Mouse (Mus musculus): ENCODE results near the gene Gm13278. TPM values are rescaled to one million over a fixed set of nuclear protein-coding genes. Genes with fewer than 3 reads are reported as not detected.
"Not testable (repeated sequence)": the region's sequence is repeated elsewhere in the genome, so short reads cannot be mapped to it uniquely, and the experiment has no call there.

Gm13278 gene
- polyA plus RNA-seq, 1 experiment, result not detected

- H3K36me3 ChIP-seq (ENCODE audit: control insufficient read depth, insufficient read depth, low read length, poor library complexity, severe bottlenecking); H3K4me3 ChIP-seq (ENCODE audit: low read depth, low read length); H3K4me1 ChIP-seq (ENCODE audit: control insufficient read depth, insufficient read depth, low read length); H3K9me3 ChIP-seq (replicated peaks; ENCODE audit: control insufficient read depth, insufficient read depth, low read length, poor library complexity, severe bottlenecking); H3K27ac ChIP-seq (ENCODE audit: insufficient read depth, low read length); H3K9ac ChIP-seq (ENCODE audit: low read depth, poor library complexity, severe bottlenecking); H3K27me3 ChIP-seq (ENCODE audit: control insufficient read depth, insufficient read depth, low read length, poor library complexity, severe bottlenecking): not testable (repeated sequence)
These were observed 11.6 kb downstream of the Gm13278 start, which contains the start of gene Gm13287 for GRCm38 (mm10) chr4:88802954-88803353. TSS of gene Gm13287 (plus strand) at chr4:88803254.

GRCm38 (mm10) chr4:88805231-88805630 lies 13.9 kb downstream of the Gm13278 start, which contains the start of gene Gm13288:
TSS of gene Gm13288 (plus strand) at chr4:88805531.
- H3K27ac ChIP-seq (ENCODE audit: insufficient read depth, low read length); H3K9ac ChIP-seq (ENCODE audit: low read depth, poor library complexity, severe bottlenecking); H3K27me3 ChIP-seq (ENCODE audit: control insufficient read depth, insufficient read depth, low read length, poor library complexity, severe bottlenecking); H3K36me3 ChIP-seq (ENCODE audit: control insufficient read depth, insufficient read depth, low read length, poor library complexity, severe bottlenecking); H3K4me3 ChIP-seq (ENCODE audit: low read depth, low read length); H3K9me3 ChIP-seq (replicated peaks; ENCODE audit: control insufficient read depth, insufficient read depth, low read length, poor library complexity, severe bottlenecking); H3K4me1 ChIP-seq (ENCODE audit: control insufficient read depth, insufficient read depth, low read length): not testable (repeated sequence)

GRCm38 (mm10) chr4:88805761-88806160 lies 14.4 kb downstream of the Gm13278 start:
- H3K27ac ChIP-seq (ENCODE audit: insufficient read depth, low read length); H3K27me3 ChIP-seq (ENCODE audit: control insufficient read depth, insufficient read depth, low read length, poor library complexity, severe bottlenecking); H3K9me3 ChIP-seq (replicated peaks; ENCODE audit: control insufficient read depth, insufficient read depth, low read length, poor library complexity, severe bottlenecking); H3K36me3 ChIP-seq (ENCODE audit: control insufficient read depth, insufficient read depth, low read length, poor library complexity, severe bottlenecking); H3K9ac ChIP-seq (ENCODE audit: low read depth, poor library complexity, severe bottlenecking); H3K4me3 ChIP-seq (ENCODE audit: low read depth, low read length); H3K4me1 ChIP-seq (ENCODE audit: control insufficient read depth, insufficient read depth, low read length): not testable (repeated sequence)

- Histone ChIP-seq H3K27me3 (ENCODE audit: control insufficient read depth, insufficient read depth, low read length, poor library complexity, severe bottlenecking) (no peaks in the 10 kb centered on the region), H3K4me1 (ENCODE audit: control insufficient read depth, insufficient read depth, low read length) (no peaks in the 10 kb centered on the region), H3K27ac (ENCODE audit: insufficient read depth, low read length) (no peak within 1 kb of the TSS), H3K36me3 (ENCODE audit: control insufficient read depth, insufficient read depth, low read length, poor library complexity, severe bottlenecking) (no peaks in the 10 kb centered on the region), H3K4me3 (ENCODE audit: low read depth, low read length) (no peak within 1 kb of the TSS), H3K9ac (ENCODE audit: low read depth, poor library complexity, severe bottlenecking) (no peak within 1 kb of the TSS), H3K9me3 (replicated peaks; ENCODE audit: control insufficient read depth, insufficient read depth, low read length, poor library complexity, severe bottlenecking) (no peaks in the 10 kb centered on the region)
- TF ChIP-seq POLR2A (IDR thresholded peaks at IDR 0.05; ENCODE audit: insufficient read depth, low read length), result no peak
- TF ChIP-seq EP300 (IDR thresholded peaks at IDR 0.05; ENCODE audit: insufficient read depth, low read depth, low read length), result no peak
- TF ChIP-seq CTCF (IDR thresholded peaks at IDR 0.05; ENCODE audit: low read depth, low read length), result no peak
These were observed 24.6 kb downstream of the Gm13278 start, which contains the start of gene Ifna7 for GRCm38 (mm10) chr4:88815928-88816327. TSS of gene Ifna7 (plus strand) at chr4:88816228.

- Histone ChIP-seq H3K9me3 (replicated peaks; ENCODE audit: control insufficient read depth, insufficient read depth, low read length, poor library complexity, severe bottlenecking) (no peaks in the 10 kb centered on the region), H3K27ac (ENCODE audit: insufficient read depth, low read length) (no peak within 1 kb of the TSS), H3K36me3 (ENCODE audit: control insufficient read depth, insufficient read depth, low read length, poor library complexity, severe bottlenecking) (no peaks in the 10 kb centered on the region), H3K9ac (ENCODE audit: low read depth, poor library complexity, severe bottlenecking) (no peak within 1 kb of the TSS), H3K4me3 (ENCODE audit: low read depth, low read length) (no peak within 1 kb of the TSS), H3K27me3 (ENCODE audit: control insufficient read depth, insufficient read depth, low read length, poor library complexity, severe bottlenecking) (no peaks in the 10 kb centered on the region), H3K4me1 (ENCODE audit: control insufficient read depth, insufficient read depth, low read length) (no peaks in the 10 kb centered on the region)
- TF ChIP-seq EP300 (IDR thresholded peaks at IDR 0.05; ENCODE audit: insufficient read depth, low read depth, low read length), result no peak
- TF ChIP-seq POLR2A (IDR thresholded peaks at IDR 0.05; ENCODE audit: insufficient read depth, low read length), result no peak
- TF ChIP-seq CTCF (IDR thresholded peaks at IDR 0.05; ENCODE audit: low read depth, low read length), result no peak
These were observed 28.3 kb downstream of the Gm13278 start, which contains the start of gene Ifna11 for GRCm38 (mm10) chr4:88819659-88820058. TSS of gene Ifna11 (plus strand) at chr4:88819959.

GRCm38 (mm10) chr4:88822995-88823394 lies 31.6 kb downstream of the Gm13278 start:
- no peaks in the 10 kb centered on the region for H3K27me3 ChIP-seq (ENCODE audit: control insufficient read depth, insufficient read depth, low read length, poor library complexity, severe bottlenecking)
- no peak overlapping the region for H3K9ac ChIP-seq (ENCODE audit: low read depth, poor library complexity, severe bottlenecking)
- no peak for TF ChIP-seq POLR2A (IDR thresholded peaks at IDR 0.05; ENCODE audit: insufficient read depth, low read length)
- no peak for TF ChIP-seq CTCF (IDR thresholded peaks at IDR 0.05; ENCODE audit: low read depth, low read length)
- no peak for TF ChIP-seq EP300 (IDR thresholded peaks at IDR 0.05; ENCODE audit: insufficient read depth, low read depth, low read length)
- H3K4me3 ChIP-seq (ENCODE audit: low read depth, low read length), result no peak overlapping the region
- H3K27ac ChIP-seq (ENCODE audit: insufficient read depth, low read length), result no peak overlapping the region
- no peaks in the 10 kb centered on the region for H3K4me1 ChIP-seq (ENCODE audit: control insufficient read depth, insufficient read depth, low read length)
- H3K9me3 ChIP-seq (replicated peaks; ENCODE audit: control insufficient read depth, insufficient read depth, low read length, poor library complexity, severe bottlenecking), result no peaks in the 10 kb centered on the region
- H3K36me3 ChIP-seq (ENCODE audit: control insufficient read depth, insufficient read depth, low read length, poor library complexity, severe bottlenecking), result no peaks in the 10 kb centered on the region

GRCm38 (mm10) chr4:88827116-88827515 lies 35.8 kb downstream of the Gm13278 start, which contains the start of gene Ifna6:
TSS of gene Ifna6 (plus strand) at chr4:88827416.
- H3K4me1 ChIP-seq (ENCODE audit: control insufficient read depth, insufficient read depth, low read length); H3K9me3 ChIP-seq (replicated peaks; ENCODE audit: control insufficient read depth, insufficient read depth, low read length, poor library complexity, severe bottlenecking); H3K27ac ChIP-seq (ENCODE audit: insufficient read depth, low read length); H3K4me3 ChIP-seq (ENCODE audit: low read depth, low read length); H3K27me3 ChIP-seq (ENCODE audit: control insufficient read depth, insufficient read depth, low read length, poor library complexity, severe bottlenecking); H3K36me3 ChIP-seq (ENCODE audit: control insufficient read depth, insufficient read depth, low read length, poor library complexity, severe bottlenecking); H3K9ac ChIP-seq (ENCODE audit: low read depth, poor library complexity, severe bottlenecking): not testable (repeated sequence)

All from ES-Bruce4 (cell line).